8 mouse cellular contexts compared by ENCODE assay signal in genomic region chr4:134288397-134289256, GRCm38 (mm10). TPM values are rescaled to one million over a fixed set of nuclear protein-coding genes. Genes with fewer than 3 reads are reported as not detected.
A peak's percentile ranks its signal among the peaks of the same experiment; 100 is the strongest.
DNase-seq lines count a peak whose midpoint lies in the region; ATAC-seq and TF ChIP-seq lines count a peak whose summit lies in the region.

No protein-coding gene starts in this region.

- peaks cover 2 to 21% of the 10 kb centered on the region in 2 experiments; a peak in 3 of 4 replicates for H3K4me1 ChIP-seq in MEL (ENCODE audit: control insufficient read depth in 1 of 2, insufficient read depth in 2 of 2, low read length in 2 of 2)
- peaks cover 21 to 29% of the 10 kb centered on the region in 2 experiments for H3K4me1 ChIP-seq in liver, embryonic 14.5 days (replicated peaks; ENCODE audit: control insufficient read depth in 2 of 2, insufficient read depth in 2 of 2, low read length in 1 of 2)

- peak overlapping the region; percentile 77 to 89 for H3K4me3 ChIP-seq in MEL (ENCODE audit: control insufficient read depth in 1 of 2, insufficient read depth in 1 of 2, low read depth in 2 of 2, low read length in 2 of 2)
- H3K4me3 ChIP-seq in liver, embryonic 14.5 days (ENCODE audit: insufficient read depth in 1 of 2, low read depth in 2 of 2, low read length in 2 of 2) = peak overlapping the region; percentile 81 to 97

- DNase-seq in cerebellum, adult 9-11 months = peak; percentile 19
- DNase-seq in cerebellum, postnatal 36 days = no peak
- peak; percentile 62 for DNase-seq in MEL (ENCODE audit: low read depth, low spot score)
- DNase-seq in liver, embryonic 14.5 days (ENCODE audit: low read depth in 3 of 3, low spot score in 3 of 3) = no peak
- DNase-seq in urinary bladder, postnatal 14 days (ENCODE audit: low spot score) = no peak
- DNase-seq in frontal cortex, postnatal 14 days (ENCODE audit: low spot score in 2 of 2) = no peak
- no peak for DNase-seq in urinary bladder, adult 18-20 months (ENCODE audit: low spot score in 2 of 2)

- H3K79me2 ChIP-seq in MEL (ENCODE audit: control insufficient read depth, insufficient read depth, low read length, poor library complexity) = peaks cover 13% of the 10 kb centered on the region

- H3K27me3 ChIP-seq in MEL (ENCODE audit: control insufficient read depth in 1 of 2, insufficient read depth in 2 of 2, low read length in 2 of 2) = no peaks in the 10 kb centered on the region
- H3K27me3 ChIP-seq in liver, embryonic 14.5 days (ENCODE audit: control insufficient read depth, insufficient read depth, low read length) = no peaks in the 10 kb centered on the region

- peak; percentile 71 for ATAC-seq in granulocyte monocyte progenitor cell, adult 5-6 weeks (replicated peaks; ENCODE audit: poor library complexity, severe bottlenecking)
- ATAC-seq in liver, embryonic 14.5 days (ENCODE audit: insufficient read depth) = no peak

- no peak for TF ChIP-seq EP300 in MEL (IDR thresholded peaks at IDR 0.05; ENCODE audit: low read depth in 1 of 2, low read length in 2 of 2)
- TF ChIP-seq EP300 in liver, embryonic 14.5 days (IDR thresholded peaks at IDR 0.05; ENCODE audit: low read depth) = no peak

- H3K9me3 ChIP-seq in MEL (replicated peaks; ENCODE audit: insufficient read depth, low read length) = no peaks in the 10 kb centered on the region
- no peaks in the 10 kb centered on the region for H3K9me3 ChIP-seq in liver, embryonic 14.5 days (ENCODE audit: control insufficient read depth, low read length)

- no peak overlapping the region for H3K27ac ChIP-seq in MEL (ENCODE audit: control insufficient read depth, low read depth, low read length)
- no peak overlapping the region; the same call in 1 of the 2 replicates for H3K27ac ChIP-seq in liver, embryonic 14.5 days

- H3K9ac ChIP-seq in MEL (ENCODE audit: control insufficient read depth, low read depth, low read length, poor library complexity, severe bottlenecking) = peak overlapping the region; percentile 95
- H3K9ac ChIP-seq in liver, embryonic 14.5 days (replicated peaks) = peak overlapping the region; percentile 85

- TF ChIP-seq POLR2A in MEL (IDR thresholded peaks at IDR 0.05; ENCODE audit: control insufficient read depth in 1 of 2, insufficient read depth in 1 of 2, low read depth in 1 of 2, low read length in 2 of 2, poor library complexity in 1 of 2) = no peak

- H3K4me2 ChIP-seq in liver, embryonic 14.5 days (ENCODE audit: low read depth) = peak overlapping the region; percentile 83

- no peak for TF ChIP-seq CTCF in MEL (IDR thresholded peaks at IDR 0.05 in 2 of 3, conservative IDR thresholded peaks at IDR 0.05 in 1 of 3; ENCODE audit: control insufficient read depth in 1 of 3, insufficient read depth in 1 of 3, low read depth in 2 of 3, low read length in 3 of 3, poor library complexity in 1 of 3, severe bottlenecking in 1 of 3)
- no peak for TF ChIP-seq CTCF in liver, embryonic 14.5 days (IDR thresholded peaks at IDR 0.05; ENCODE audit: low read depth)

- 32% methylated on average over 11 of the region's 11 CpGs for WGBS in liver, embryonic 14.5 days (ENCODE audit: insufficient replicate concordance)

- H3K36me3 ChIP-seq in MEL (ENCODE audit: control insufficient read depth in 1 of 2, insufficient read depth in 2 of 2, low read length in 2 of 2) = peaks cover 0 to 24% of the 10 kb centered on the region in 2 experiments
- H3K36me3 ChIP-seq in liver, embryonic 14.5 days (replicated peaks; ENCODE audit: control insufficient read depth, insufficient read depth, low read depth) = peaks cover 8% of the 10 kb centered on the region

- no peak for TF ChIP-seq RAD21 in MEL (IDR thresholded peaks at IDR 0.05; ENCODE audit: low read depth, low read length)

TF ChIP-seq in MEL, 35 proteins besides CTCF, POLR2A, EP300 and RAD21:
- TF ChIP-seq TAL1 (IDR thresholded peaks at IDR 0.05; ENCODE audit: low read length) = no peak
- no peak for TF ChIP-seq E2F4 (IDR thresholded peaks at IDR 0.05; ENCODE audit: borderline replicate concordance, low read depth, low read length)
- TF ChIP-seq MYB (IDR thresholded peaks at IDR 0.05; ENCODE audit: low read depth, low read length) = no peak
- no peak for TF ChIP-seq MEF2A (IDR thresholded peaks at IDR 0.05; ENCODE audit: extremely low read depth, insufficient replicate concordance, low read depth, low read length, poor library complexity, severe bottlenecking)
- TF ChIP-seq SMC3 (IDR thresholded peaks at IDR 0.05; ENCODE audit: low read depth, low read length) = no peak

RNA-seq across cellular contexts. Expression of gene Pdik1l, which starts 0.9 kb away (rescaled TPM):
- 13.0 and 14.3 TPM in 2 replicates for total RNA-seq in MEL (2012; rRNA removed)
- 10 to 100 TPM; 11.7 to 32.1 TPM for polyA plus RNA-seq in MEL (2012; ENCODE audit: insufficient read depth in 1 of 2, insufficient read length in 2 of 2, low read depth in 1 of 2, low replicate concordance in 2 of 2, missing spikeins in 1 of 2)
- total RNA-seq in granulocyte monocyte progenitor cell, adult 5-6 weeks (2014; fragmentation: Nextera tagmentation) = 17.6 and 18.5 TPM in 2 replicates
- 35.4 and 41.7 TPM in 2 replicates for total RNA-seq in granulocyte monocyte progenitor cell, adult 5-6 weeks (2017)
- polyA plus RNA-seq in liver, embryonic 14.5 days (2012; rRNA removed) = 2.8 and 4.5 TPM in 2 replicates
- polyA plus RNA-seq in liver, embryonic 14.5 days (2014; fragmentation: Nextera tagmentation; extraction: Ambion mirVana) = 11.7 and 12.4 TPM in 2 replicates

RNA-seq across cellular contexts. Expression of gene Trim63, which starts 26.3 kb away (rescaled TPM):
- not detected in 2 replicates for total RNA-seq in MEL (2012; rRNA removed)
- not detected for polyA plus RNA-seq in MEL (2012; ENCODE audit: insufficient read depth in 1 of 2, insufficient read length in 2 of 2, low read depth in 1 of 2, low replicate concordance in 2 of 2, missing spikeins in 1 of 2)
- total RNA-seq in granulocyte monocyte progenitor cell, adult 5-6 weeks (2014; fragmentation: Nextera tagmentation) = not detected in 2 replicates
- not detected in 2 replicates for total RNA-seq in granulocyte monocyte progenitor cell, adult 5-6 weeks (2017)
- 0.07 TPM in 1 of 2 replicates, not detected in the other for polyA plus RNA-seq in liver, embryonic 14.5 days (2012; rRNA removed)
- not detected in 2 replicates for polyA plus RNA-seq in liver, embryonic 14.5 days (2014; fragmentation: Nextera tagmentation; extraction: Ambion mirVana)

RNA-seq across cellular contexts. Expression of gene Grrp1, which starts 34.7 kb away (rescaled TPM):
- total RNA-seq in MEL (2012; rRNA removed) = not detected in 2 replicates
- polyA plus RNA-seq in MEL (2012; ENCODE audit: insufficient read depth in 1 of 2, insufficient read length in 2 of 2, low read depth in 1 of 2, low replicate concordance in 2 of 2, missing spikeins in 1 of 2) = not detected
- not detected in 2 replicates for total RNA-seq in granulocyte monocyte progenitor cell, adult 5-6 weeks (2014; fragmentation: Nextera tagmentation)
- total RNA-seq in granulocyte monocyte progenitor cell, adult 5-6 weeks (2017) = not detected in 2 replicates
- 0.77 and 1.1 TPM in 2 replicates for polyA plus RNA-seq in liver, embryonic 14.5 days (2012; rRNA removed)
- polyA plus RNA-seq in liver, embryonic 14.5 days (2014; fragmentation: Nextera tagmentation; extraction: Ambion mirVana) = 0.40 and 0.55 TPM in 2 replicates

RNA-seq across cellular contexts. Expression of gene Gm30191, which starts 41.9 kb away (rescaled TPM):
- not detected in 2 replicates for total RNA-seq in MEL (2012; rRNA removed)
- not detected for polyA plus RNA-seq in MEL (2012; ENCODE audit: insufficient read depth in 1 of 2, insufficient read length in 2 of 2, low read depth in 1 of 2, low replicate concordance in 2 of 2, missing spikeins in 1 of 2)
- not detected in 2 replicates for total RNA-seq in granulocyte monocyte progenitor cell, adult 5-6 weeks (2014; fragmentation: Nextera tagmentation)
- total RNA-seq in granulocyte monocyte progenitor cell, adult 5-6 weeks (2017) = not detected in 2 replicates
- polyA plus RNA-seq in liver, embryonic 14.5 days (2012; rRNA removed) = not detected in 2 replicates
- polyA plus RNA-seq in liver, embryonic 14.5 days (2014; fragmentation: Nextera tagmentation; extraction: Ambion mirVana) = not detected in 2 replicates

RNA-seq across cellular contexts. Expression of gene Zfp593, which starts 43.2 kb away (rescaled TPM):
- total RNA-seq in MEL (2012; rRNA removed) = 27.3 and 30.4 TPM in 2 replicates
- polyA plus RNA-seq in MEL (2012; ENCODE audit: insufficient read depth in 1 of 2, insufficient read length in 2 of 2, low read depth in 1 of 2, low replicate concordance in 2 of 2, missing spikeins in 1 of 2) = 10 to 100 TPM in 1 of 2 experiments, not detected in 1; 33.9 TPM
- total RNA-seq in granulocyte monocyte progenitor cell, adult 5-6 weeks (2014; fragmentation: Nextera tagmentation) = 13.4 and 16.2 TPM in 2 replicates
- 9.4 and 18.7 TPM in 2 replicates for total RNA-seq in granulocyte monocyte progenitor cell, adult 5-6 weeks (2017)
- polyA plus RNA-seq in liver, embryonic 14.5 days (2012; rRNA removed) = 5.6 and 6.4 TPM in 2 replicates
- 7.1 TPM in 2 replicates for polyA plus RNA-seq in liver, embryonic 14.5 days (2014; fragmentation: Nextera tagmentation; extraction: Ambion mirVana)

Comparison
In these comparisons a context has a peak if more than half of its experiments do, and no peak if none do; other contexts are left out.
1. DNase-seq: peak in cerebellum, adult 9-11 months (single experiment) and MEL (single experiment); none in cerebellum, postnatal 36 days (0 of 2), liver, embryonic 14.5 days (0 of 3), urinary bladder, postnatal 14 days (single experiment), frontal cortex, postnatal 14 days (0 of 2) and urinary bladder, adult 18-20 months (0 of 2).